Mouse (Mus musculus): Measurements from ENCODE around the gene Serpinb9.

DNA sequence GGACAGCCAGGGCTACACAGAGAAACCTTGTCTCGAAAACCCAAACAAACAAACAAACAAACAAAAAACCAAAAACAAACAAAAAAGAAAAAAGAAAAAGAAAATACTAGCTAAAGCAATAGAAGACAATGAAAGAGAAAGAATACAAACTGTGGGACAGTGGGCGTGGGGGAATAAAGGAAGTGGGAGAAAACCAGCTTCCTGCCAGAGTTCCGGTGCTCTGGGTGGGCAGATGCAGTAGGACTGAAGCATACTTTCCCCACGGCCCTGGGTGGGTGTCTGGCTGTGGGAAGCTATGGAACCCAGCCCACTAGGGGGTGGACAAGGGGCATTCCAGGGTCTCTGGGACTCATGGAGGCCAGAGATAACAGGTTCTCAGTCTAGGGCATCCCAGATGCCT lies 45.1 kb downstream of the Serpinb9 start:
- TF ChIP-seq POLR2A (IDR thresholded peaks at IDR 0.05; ENCODE audit: control insufficient read depth, extremely low read depth, insufficient read depth, low read length, poor library complexity) (no peak), CTCF (IDR thresholded peaks at IDR 0.05; ENCODE audit: borderline replicate concordance, control insufficient read depth, extremely low read depth, insufficient read depth, low read length, poor library complexity) (no peak)
